Mouse (Mus musculus) gastrocnemius, postnatal 36 days (tissue): ENCODE measurements at regions not wholly inside any gene's neighbourhood (a gene's known extent, or its start where the extent isn't known, plus 50 kb on each side); places are given as distances from the start of the nearest gene placed in this dataset.

Experiments used
- DNase-seq, 2 experiments: peaks; one replicate each; pipeline ENCODE4 v3.0.0; 2022
- intact Hi-C: fragments of 180-260 bp; cut with DNase I; formaldehyde crosslinking; loops from one replicate; pipeline ENCODE4 v1.15.1; 2025

GRCm38 (mm10) chr13:16100253-16100652 lies 88.6 kb downstream of the Inhba start:
- intact Hi-C loops, result no loop called here
- DNase-seq, result no peak

GRCm38 (mm10) chr13:16114837-16115236 lies 103.2 kb downstream of the Inhba start:
- intact Hi-C loops, result no loop called here
- DNase-seq, result no peak

DNA sequence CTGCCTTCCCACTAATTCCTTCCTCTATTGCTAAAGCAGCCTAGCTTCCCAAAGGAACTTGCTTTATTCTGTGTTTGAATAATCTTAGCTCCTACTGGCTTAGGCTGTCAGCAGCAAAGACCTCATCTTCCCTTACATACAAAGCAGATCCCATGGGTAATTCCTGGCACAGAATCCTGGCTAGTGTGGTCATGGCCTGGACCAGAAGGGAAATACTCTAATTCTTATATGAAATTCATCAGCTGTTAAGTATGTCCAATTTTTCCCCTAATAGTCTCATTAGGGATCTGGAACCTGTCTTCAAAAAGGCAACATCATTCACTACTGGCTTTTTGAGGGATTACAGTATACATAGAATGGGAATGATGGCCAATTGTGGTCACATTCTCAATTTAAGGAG lies 135.0 kb downstream of the Inhba start:
- intact Hi-C loops, result no loop called here
- no peak for DNase-seq

GRCm38 (mm10) chr13:16154926-16155325 lies 143.3 kb downstream of the Inhba start:
- intact Hi-C loops, result no loop called here
- no peak for DNase-seq

DNA sequence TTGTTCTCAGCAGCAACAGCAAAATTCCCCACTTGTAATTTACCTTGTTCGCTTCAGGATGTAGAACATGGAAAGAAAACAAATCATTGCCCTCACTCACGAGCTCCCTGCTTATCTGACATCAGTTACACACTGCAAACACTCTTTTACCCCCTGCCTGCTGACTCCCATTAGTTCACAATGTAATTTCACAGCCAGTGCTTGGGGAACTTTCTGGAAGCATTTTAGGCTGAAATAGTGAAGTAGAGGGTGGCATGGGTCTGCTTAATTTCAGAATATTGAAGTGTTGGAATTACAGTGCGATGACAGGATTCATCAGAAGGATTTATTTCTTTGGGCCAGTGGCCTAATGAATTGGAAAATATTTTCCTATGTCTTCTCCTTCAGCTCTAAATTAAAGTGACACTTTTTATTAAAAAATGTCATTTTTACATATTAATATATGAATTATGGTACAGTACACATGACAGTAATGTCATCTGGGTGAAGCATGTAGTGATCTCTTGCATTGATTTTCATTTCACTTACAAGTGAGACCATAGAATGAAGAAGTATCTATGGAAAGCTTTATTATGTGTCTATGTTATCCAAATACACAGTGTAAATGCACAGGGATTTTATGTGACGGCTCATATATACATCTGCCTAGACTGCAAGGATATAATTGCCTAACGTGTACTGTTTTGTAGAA lies 153.7 kb downstream of the Inhba start:
- DNase-seq, result no peak
- intact Hi-C loops, result no loop called here

DNA sequence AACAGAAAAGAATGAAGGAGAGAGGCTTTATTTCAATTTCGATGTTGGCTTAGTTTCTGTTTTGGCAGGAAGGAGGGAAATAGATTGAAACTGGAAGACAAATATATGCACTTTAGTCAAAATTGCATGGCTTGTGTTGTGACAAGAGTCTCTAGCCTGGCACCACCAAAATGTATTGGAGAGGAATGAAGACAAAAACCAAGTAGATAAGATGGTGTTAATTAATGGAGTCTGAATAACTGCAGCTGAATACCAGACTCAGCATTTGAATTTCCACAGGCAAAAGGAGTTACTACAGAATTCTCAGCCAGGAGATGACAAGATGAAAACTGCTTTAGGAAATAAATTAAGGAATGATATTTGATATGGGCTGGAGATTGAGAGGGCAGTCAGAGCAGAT lies 185.0 kb downstream of the Inhba start:
- no peak for DNase-seq
- intact Hi-C loops, result no loop called here

GRCm38 (mm10) chr13:16200046-16200445 lies 188.4 kb downstream of the Inhba start:
- intact Hi-C loops, result no loop called here
- DNase-seq, result no peak

GRCm38 (mm10) chr13:16203147-16203546 lies 191.5 kb downstream of the Inhba start:
- intact Hi-C loops, result no loop called here

GRCm38 (mm10) chr13:16204097-16204496 lies 192.4 kb downstream of the Inhba start:
- intact Hi-C loops, result no loop called here
- DNase-seq, result no peak

More at GRCm38 (mm10) chr13:16203147-16203546, 191.5 kb downstream of the Inhba start:
- no peak for DNase-seq

DNA sequence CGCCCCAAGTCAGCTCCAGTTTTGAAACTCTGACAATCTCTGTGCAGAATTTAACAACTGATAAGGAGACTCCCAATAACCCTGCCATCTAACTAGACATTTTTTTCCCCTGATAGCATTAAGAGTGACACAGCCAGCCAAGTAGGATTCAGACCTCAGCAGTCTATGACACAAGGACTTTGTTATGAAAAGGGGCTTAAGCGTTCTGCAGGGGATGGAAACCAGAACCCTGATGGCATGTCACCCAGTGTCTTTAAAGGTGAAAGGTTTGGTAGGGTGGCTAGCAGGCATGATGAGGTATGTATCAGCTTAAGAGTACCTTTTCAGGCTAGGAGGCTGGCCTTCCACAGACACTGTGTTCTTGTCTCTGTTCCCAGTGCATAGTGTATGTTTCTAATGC lies 199.8 kb downstream of the Inhba start:
- intact Hi-C loops, result no loop called here
- DNase-seq, result no peak

DNA sequence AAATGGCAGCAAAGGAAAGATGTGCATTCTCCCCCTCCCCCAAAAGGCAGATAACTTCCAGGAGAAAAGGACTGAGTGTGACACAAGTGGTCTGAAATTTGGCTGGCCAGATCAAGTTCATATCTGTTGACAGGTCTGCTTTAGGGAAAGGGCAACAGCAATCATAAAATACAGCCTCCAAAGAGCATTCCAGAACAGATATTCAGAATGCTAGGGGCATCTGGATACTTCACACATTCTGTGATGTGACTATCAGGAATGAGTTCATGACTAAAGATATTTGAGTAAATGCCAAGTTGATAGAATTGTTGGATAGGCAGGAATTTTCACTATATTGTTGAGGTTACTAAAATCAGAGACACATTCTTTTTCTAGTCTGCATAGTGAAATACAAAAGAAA lies 208.2 kb downstream of the Inhba start:
- intact Hi-C loops, result no loop called here
- DNase-seq, result no peak

- no peak for DNase-seq
- intact Hi-C loops, result no loop called here
Observed at GRCm38 (mm10) chr13:16222942-16223600, 211.4 kb downstream of the Inhba start.

GRCm38 (mm10) chr13:16261145-16261544 lies 249.5 kb downstream of the Inhba start:
- intact Hi-C loops, result no loop called here
- DNase-seq, result no peak

DNA sequence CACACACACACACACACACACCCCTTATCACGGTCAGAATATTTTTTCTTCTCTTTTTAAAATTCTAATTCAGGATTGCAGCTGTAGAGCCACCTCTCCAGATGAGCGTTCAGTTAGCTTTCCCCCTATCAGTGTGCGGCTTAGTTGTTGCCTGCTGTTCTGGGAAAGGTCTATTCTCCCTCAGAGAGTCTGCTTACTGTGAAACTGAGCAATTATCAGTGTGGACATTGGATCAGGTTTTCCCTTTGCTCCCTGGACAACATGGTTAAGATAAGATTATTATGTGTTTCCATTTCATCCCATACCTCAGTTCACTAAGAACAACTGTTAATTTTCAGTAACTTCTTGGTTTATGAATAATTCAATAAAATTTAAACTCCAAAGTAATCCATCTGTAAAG lies 268.3 kb downstream of the Inhba start:
- DNase-seq, result no peak
- intact Hi-C loops, result no loop called here

GRCm38 (mm10) chr13:16280742-16281141 lies 269.1 kb downstream of the Inhba start:
- no peak for DNase-seq
- intact Hi-C loops, result no loop called here

- no peak for DNase-seq
- intact Hi-C loops, result no loop called here
Observed at GRCm38 (mm10) chr13:16281777-16282176, 270.1 kb downstream of the Inhba start.

DNA sequence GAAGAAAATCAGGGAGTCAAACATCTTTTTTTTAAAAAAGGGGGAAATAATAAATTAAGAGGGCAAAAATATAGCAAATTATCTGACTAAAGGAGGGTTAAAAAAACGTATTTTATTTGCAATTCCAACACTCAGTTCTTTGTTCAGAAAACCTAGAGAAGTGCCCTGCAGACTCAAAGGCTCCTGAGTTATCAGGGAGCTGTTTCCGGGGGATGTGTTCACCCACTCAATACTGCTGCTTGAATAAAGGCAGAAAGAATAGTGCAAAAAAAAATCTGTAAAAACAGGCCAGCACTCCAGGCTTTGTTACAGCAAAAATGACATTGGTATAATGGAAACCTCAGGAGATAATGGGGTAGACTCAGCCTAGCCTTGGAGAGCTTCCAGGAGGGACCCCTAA lies 270.6 kb downstream of the Inhba start:
- intact Hi-C loops, result no loop called here
- DNase-seq, result no peak

GRCm38 (mm10) chr13:16283336-16283735 lies 271.7 kb downstream of the Inhba start:
- no peak for DNase-seq
- intact Hi-C loops, result no loop called here

DNA sequence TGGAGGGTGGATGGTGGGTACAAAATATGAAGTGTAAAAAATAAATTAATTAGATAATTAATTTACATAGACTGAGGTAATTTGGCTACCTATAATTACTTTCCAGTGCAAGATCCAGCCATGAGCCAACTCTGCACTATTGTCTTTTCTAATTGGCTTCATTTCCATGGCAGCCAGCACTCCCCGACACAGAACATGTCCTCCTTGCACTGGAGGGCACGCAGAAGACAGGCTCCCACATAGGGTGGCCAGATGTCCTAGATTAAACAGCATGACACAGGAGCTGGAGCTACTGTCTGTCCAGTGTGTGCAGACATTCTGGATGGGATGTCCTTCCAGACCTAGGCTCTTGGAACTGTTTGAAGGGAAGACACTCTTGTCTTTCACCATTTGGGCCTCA lies 278.0 kb downstream of the Inhba start:
- intact Hi-C loops, result no loop called here
- DNase-seq, result no peak

DNA sequence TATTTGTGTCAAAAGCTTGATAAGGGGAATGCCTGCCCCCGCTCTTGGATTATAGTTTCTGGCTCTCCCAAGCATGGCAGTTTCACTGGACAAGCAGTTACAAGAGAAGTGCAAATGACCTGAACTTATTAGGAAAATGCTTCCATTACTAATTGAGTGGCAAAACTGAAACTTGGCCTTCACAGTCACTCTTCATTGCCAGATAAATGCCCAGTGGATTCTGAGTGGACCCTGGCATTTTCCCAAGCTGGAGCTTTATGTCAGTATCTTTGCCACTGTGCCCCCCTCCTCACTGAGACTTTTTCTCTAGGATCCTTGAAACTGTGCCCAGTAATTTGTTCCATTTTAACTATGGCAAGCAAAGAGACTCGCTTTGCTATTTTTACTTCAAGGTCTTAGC lies 279.1 kb downstream of the Inhba start:
- intact Hi-C loops, result no loop called here
- DNase-seq, result no peak

DNA sequence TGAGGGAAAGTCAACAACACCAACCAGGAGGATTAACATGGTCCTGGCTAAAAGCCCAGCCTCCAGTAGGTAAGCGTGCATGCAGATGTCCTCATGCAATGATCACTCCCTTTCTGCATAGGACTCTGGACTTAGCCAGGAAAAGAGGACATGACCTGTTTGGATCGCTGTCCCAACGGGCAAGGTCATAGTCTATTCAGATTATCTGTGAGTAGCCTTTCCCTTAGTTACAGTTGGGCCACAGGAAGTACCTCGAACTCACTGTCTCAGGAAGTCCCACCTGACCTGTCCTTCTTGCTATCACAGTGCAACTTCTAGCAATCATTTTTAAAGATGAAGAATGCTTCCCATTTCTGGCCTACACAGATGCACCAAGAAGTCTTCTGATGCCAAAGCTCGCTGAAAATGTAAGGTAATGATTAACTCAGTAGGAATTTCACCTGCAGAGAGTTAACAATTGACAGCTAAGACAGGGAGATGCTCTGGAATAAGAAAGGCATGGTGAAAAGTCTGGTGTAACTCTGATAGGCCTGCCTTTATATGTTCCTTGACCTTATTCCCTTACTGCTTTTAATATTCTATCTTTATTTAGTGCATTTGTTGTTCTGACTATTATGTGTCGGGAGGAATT lies 280.1 kb downstream of the Inhba start:
- DNase-seq, result no peak
- intact Hi-C loops, result no loop called here

DNA sequence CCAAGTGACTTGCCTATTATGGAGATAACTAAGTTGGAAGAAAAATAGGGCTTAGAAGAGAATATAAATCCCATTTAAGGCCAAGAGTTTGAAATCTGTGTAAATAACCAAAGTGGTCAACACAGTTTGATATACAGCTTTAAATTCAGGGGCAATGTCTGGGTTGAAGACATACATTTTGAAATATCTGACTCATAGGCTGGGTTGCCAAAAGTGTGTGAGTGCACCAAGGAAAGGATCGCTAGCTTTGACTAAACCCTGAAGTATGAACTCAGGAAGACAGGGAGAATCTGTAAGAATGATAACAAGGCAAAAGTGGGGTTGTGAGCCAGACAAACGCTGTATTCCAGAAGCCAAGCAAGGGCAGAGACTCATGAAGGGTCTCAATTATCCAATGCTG lies 288.1 kb downstream of the Inhba start:
- intact Hi-C loops, result no loop called here
- DNase-seq, result no peak
